Mouse (Mus musculus) cortical plate, adult 2 months (tissue): Measurements from ENCODE around the gene Lrch3.

Experiments used
- CTCF ChIP-seq: fragments of 200-500 bp; IDR thresholded peaks from 2 replicates; pipeline ENCODE4 v1.5.1; 2011; ENCODE audit warnings: mild to moderate bottlenecking, control low read depth, low read length; ENCODE audit not compliant: insufficient read depth; ENCODE audit errors: extremely low read depth
- POLR2A ChIP-seq: fragments of 200-500 bp; IDR thresholded peaks from 2 replicates; pipeline ENCODE4 v1.6.1; 2011; ENCODE audit warnings: mild to moderate bottlenecking, low read length, control low read depth; ENCODE audit not compliant: insufficient read depth; ENCODE audit errors: extremely low read depth

- TF ChIP-seq POLR2A (no peak), CTCF (no peak)
Observed at GRCm38 (mm10) chr16:33006888-33007287, 93.0 kb downstream of the Lrch3 start.
